Mouse (Mus musculus) naive thymus-derived CD4-positive, alpha-beta T cell, adult 2 months (primary cell): ENCODE measurements around the gene Spsb2.
"Not testable (repeated sequence)": the region's sequence is repeated elsewhere in the genome, so short reads cannot be mapped to it uniquely, and the experiment has no call there.

ENCODE experiments used
- DNase-seq: peaks from one replicate; pipeline ENCODE4 v3.0.0-alpha.2; 2011; ENCODE audit warnings: low read depth

Spsb2 gene

GRCm38 (mm10) chr6:124803061-124803460 is 5.4 kb upstream of the Spsb2 start:
- DNase-seq = no peak

DNA sequence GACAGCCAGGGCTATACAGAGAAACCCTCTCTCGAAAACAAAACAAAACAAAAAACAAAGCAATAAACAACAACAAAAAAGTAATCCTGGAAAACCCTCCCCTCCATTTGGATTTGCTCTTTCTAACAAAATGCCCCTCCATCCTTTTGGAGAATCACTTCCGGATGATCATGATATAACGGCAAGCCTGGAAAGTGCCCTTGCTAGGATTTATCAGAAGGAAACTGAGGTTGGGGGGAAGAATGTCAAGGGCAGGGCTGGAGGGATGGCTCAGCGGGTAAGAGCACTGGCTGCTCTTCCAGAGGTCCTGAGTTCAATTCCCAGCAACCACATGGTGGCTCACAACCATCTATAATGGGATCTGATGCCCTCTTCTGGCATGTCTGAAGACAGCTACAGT is 4.8 kb upstream of the Spsb2 start:
- not testable (repeated sequence) for DNase-seq

GRCm38 (mm10) chr6:124804341-124804740 is 4.1 kb upstream of the Spsb2 start:
- DNase-seq = no peak

GRCm38 (mm10) chr6:124805341-124806321 is 2.8 kb upstream of the Spsb2 start:
- peak; percentile 82 for DNase-seq

DNA sequence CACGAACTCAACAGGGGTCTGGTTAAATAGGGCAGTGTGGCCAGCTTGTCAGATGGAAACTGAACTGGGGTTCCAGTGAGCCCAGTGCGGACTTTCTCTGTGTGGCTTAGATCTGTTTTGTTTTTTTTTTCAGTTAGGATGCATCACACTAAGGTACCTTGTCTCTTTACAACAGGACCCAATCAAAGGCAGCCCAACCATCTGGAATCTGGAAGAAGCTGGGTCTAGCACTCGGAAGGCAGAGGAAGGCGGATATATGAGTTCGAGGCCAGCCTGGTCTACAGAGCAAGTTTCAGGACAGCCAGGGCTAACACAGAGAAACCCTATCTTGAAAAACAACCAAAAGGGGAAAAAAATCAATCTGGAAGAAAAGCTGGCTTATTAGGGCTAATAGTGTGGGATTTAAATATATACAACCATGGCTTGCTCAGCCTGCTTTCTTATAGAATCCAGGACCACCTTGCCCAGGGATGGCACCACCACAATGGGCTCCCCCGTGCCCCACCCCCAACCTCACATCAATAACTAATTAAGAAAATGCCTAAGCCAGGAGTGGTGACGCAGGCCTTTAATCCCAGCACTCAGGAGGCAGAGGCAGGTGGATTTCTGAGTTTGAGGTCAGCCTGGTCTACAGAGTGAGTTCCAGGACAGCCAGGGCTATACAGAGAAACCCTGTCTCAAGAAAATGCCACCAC is 1.9 kb upstream of the Spsb2 start:
- no peak for DNase-seq

DNA sequence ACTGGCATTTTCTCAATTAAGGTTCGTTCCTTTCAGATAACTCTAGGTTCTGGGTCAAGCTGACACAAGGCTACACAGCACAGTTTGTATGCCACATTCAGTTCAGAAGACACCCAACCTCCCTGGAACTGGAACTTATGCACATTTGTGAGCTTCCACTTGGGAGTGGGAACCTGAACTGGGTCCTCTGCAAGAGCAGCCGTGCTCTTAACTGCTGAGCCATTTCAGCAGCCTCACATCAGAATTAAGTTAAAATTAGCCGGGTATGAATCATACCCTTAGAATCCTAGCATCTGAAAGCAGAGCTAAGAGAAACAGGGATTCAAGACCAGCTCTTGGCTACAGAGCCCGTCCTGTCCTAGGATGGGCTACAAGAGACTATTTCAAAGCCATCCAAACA is 1.1 kb upstream of the Spsb2 start:
- no peak for DNase-seq

GRCm38 (mm10) chr6:124807986-124808357 is 489 bp upstream of the Spsb2 start:
- no peak for DNase-seq

DNA sequence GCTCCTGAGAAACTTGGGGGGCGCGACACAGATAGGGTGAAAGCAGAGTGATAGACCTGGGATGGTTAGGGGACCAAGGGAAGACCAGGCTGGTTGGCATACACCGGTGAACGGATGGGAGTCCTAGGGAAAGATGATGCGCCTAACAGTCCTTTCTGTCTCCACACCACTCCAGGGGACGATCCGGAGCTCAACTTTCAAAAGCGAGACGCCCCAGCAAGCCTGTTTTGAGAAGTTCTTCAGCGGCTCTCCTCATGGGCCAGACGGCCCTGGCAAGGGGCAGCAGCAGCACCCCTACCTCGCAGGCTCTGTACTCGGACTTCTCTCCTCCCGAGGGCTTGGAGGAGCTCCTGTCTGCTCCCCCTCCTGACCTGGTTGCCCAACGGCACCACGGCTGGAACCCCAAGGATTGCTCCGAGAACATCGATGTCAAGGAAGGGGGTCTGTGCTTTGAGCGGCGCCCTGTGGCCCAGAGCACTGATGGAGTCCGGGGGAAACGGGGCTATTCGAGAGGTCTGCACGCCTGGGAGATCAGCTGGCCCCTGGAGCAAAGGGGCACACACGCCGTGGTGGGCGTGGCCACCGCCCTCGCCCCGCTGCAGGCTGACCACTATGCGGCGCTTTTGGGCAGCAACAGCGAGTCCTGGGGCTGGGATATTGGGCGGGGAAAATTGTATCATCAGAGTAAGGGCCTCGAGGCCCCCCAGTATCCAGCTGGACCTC is 752 bp downstream of the Spsb2 start:
- peak; percentile 63 for DNase-seq

DNA sequence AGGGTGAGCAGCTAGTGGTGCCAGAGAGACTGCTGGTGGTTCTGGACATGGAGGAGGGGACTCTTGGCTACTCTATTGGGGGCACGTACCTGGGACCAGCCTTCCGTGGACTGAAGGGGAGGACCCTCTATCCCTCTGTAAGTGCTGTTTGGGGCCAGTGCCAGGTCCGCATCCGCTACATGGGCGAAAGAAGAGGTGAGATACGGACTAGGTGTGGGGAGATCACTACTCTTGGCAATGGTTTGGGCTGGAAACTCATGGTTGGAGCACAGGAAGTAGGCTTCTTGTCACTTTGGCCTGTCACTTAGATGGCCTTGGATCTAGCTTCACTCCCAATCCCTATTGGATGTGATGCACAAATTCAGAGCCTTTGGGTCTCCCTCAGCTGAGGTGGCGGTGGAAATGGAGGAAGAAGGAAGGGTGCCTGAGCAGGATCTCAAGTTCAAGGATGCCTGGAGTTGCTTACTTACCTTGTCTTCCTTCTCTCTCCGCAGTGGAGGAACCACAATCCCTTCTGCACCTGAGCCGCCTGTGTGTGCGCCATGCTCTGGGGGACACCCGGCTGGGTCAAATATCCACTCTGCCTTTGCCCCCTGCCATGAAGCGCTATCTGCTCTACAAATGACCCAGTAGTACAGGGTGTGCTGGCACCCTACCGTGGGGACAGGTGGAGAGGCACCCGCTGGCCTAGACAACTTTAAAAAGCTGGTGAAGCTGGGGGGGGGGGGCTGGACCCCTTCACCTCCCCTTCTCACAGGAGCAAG is 1.5 kb downstream of the Spsb2 start:
- no peak for DNase-seq

DNA sequence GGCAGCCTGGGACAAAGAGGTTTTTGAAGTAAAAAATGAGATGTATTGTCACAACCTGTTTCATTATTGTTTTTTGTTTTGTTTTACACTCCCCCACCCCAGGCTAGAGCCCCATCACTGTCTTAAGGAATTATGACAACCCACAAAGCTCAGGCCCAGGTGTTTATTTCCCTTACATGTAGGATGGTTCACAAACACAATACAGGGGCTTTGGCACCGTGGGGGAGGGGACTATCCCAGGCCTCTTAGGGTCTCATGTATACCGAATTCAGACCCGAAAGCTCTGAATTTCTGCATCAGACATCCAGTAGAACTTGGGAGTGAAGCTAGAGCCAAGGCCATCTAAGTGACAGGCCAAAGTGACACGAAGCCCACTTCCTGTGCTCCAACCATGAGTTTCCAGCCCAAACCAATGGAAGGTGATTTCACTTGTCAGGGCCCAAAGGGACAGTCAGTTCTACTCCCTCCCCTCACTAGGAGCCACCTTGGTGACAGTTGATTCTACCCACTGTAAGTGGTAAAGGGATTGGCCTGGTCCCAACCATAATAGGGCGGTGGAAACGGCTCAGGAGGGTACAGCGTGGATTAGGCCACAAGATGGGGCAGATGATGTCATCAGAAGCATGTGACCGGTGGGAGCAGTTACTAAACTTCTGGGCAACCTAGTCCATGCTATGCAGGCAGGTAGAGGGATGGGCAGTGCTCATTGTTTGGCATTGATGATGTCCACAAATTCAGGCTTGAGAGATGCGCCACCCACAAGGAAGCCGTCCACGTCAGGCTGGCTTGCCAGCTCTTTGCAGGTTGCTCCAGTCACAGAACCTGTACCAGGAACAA is 2.3 kb downstream of the Spsb2 start:
- DNase-seq = not testable (repeated sequence)

DNA sequence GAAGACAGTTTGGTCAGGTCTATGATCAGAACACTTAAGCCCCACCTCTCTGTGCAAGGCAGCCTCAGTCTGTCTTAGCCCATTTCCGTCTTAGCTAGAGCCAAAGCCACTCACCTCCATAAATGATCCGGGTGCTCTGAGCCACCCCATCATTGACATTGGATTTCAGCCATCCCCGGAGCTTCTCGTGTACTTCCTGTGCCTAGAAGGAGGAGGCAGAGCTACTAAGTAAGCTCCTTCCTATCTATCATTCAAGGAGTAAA is 2.9 kb downstream of the Spsb2 start:
- DNase-seq = no peak

DNA sequence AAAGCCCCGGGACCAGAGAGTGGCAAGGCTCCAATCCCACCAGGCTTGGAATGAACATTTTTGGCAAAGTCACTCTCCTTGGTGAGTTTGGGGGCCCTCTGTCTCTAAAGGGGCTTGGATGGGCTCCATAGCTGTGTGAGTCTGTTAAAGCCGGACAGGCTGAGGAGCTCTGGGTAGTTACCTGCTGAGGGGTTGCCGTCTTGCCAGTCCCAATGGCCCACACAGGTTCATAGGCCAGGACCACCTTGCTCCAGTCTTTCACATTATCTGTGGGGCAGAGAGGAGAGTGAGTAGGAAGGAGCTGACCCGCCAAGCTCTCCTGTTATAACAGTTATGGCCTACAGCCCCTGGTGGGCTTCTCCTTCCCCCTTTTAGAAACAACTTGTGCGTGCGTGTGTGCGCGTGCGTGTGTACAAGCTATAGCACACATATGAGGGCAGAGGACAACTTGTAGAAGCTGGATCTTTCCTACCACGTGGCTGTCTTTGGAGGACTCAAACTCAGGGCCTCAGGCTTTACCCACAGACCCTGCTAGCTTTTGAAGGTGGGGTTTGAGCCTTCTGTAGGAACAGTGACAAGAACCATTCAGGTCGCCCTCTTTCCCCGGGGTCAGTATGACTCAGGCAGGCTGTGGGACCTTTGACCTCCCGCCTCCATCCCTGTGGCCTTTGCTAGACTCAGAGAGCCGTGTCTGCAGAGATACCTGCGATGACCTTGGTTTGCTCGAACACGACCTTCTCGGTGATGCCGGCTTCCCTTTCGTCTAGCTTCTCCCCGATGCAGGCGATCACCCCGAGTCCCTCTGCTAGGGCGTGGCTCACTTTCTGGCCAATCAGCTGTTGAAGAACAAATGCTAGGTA is 3.5 kb downstream of the Spsb2 start:
- DNase-seq = no peak

DNA sequence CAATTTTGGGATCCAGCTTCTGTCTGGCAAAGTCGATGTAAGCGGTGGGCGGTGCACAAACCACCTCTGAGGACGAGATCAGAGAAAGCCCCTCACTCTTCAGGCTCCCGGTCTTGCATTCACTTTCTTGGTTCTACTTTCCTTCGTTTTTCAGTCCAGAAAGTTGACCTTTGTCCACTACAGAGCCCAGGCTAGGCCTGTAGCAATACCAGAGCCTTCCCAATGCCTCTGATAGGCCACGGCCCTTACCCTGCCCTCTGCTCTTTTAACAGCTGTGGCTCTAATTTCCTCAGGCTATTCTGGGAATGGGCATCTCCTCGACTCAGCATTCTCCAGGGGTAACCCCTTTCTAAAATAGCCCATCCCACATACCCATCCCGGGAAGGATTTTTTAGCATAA is 4.4 kb downstream of the Spsb2 start:
- no peak for DNase-seq

- DNase-seq = peak; percentile 72
Measured at GRCm38 (mm10) chr6:124813496-124813895, 5.0 kb downstream of the Spsb2 start.

- DNase-seq = peak; percentile 83
Measured at GRCm38 (mm10) chr6:124813933-124814332, 5.5 kb downstream of the Spsb2 start, which contains the start of gene Tpi1. Gene Tpi1 (minus strand): TSS chr6:124814296.

DNA sequence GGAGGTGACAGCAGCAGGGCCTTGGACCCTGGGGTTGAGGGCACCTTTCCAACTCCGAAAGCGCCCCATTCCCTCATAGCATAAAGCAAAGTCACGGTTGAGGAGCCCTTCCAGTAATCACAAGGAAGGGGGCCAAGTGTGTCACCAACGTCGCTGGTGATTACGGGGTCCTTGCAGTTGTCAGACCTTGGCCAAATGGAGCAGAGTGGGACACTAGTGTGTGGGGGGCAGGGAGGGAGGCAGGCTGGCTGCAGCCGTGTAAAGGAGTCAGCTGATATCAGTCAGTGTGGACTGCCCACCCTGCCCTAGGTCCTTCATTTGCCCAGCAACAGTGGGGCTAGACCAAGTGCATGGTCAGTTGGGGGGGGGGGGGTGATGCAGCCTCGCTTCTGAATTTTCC is 6.0 kb downstream of the Spsb2 start:
- no peak for DNase-seq

GRCm38 (mm10) chr6:124814858-124815774 is 6.7 kb downstream of the Spsb2 start:
- DNase-seq = no peak

- no peak for DNase-seq
Measured at GRCm38 (mm10) chr6:124816611-124817010, 8.2 kb downstream of the Spsb2 start.

- no peak for DNase-seq
Measured at GRCm38 (mm10) chr6:124817125-124817524, 8.7 kb downstream of the Spsb2 start.
